Mouse (Mus musculus): ENCODE measurements around the gene Arl4c. TPM values are rescaled to one million over a fixed set of nuclear protein-coding genes. Genes with fewer than 3 reads are reported as not detected.

Arl4c gene
- polyA plus RNA-seq, 1 experiment from 2014 or later: 19.9 TPM

GRCm38 (mm10) chr1:88738931-88739330 is 36.9 kb upstream of the Arl4c start:
- H3K36me3 ChIP-seq (ENCODE audit: control insufficient read depth, insufficient read depth, low read length): no peaks in the 10 kb centered on the region
- 73% methylated on average over 3 of the region's 3 CpGs for WGBS
- no peaks in the 10 kb centered on the region for H3K9me3 ChIP-seq (ENCODE audit: control insufficient read depth, low read length)
- no peak overlapping the region for H3K9ac ChIP-seq (replicated peaks; ENCODE audit: low read depth, low read length)
- no peak for ATAC-seq (ENCODE audit: low read depth)
- H3K4me2 ChIP-seq (ENCODE audit: low read depth, low read length): no peak overlapping the region
- no peak overlapping the region for H3K4me3 ChIP-seq (ENCODE audit: low read depth, low read length)
- no peaks in the 10 kb centered on the region for H3K27me3 ChIP-seq (ENCODE audit: control insufficient read depth, insufficient read depth, low read length)
- H3K4me1 ChIP-seq (ENCODE audit: control insufficient read depth, insufficient read depth, low read length): no peaks in the 10 kb centered on the region
- no peak overlapping the region for H3K27ac ChIP-seq (ENCODE audit: low read depth, low read length)

GRCm38 (mm10) chr1:88729496-88729895 is 27.5 kb upstream of the Arl4c start:
- Histone ChIP-seq H3K4me3 (ENCODE audit: low read depth, low read length) (no peak overlapping the region), H3K4me2 (ENCODE audit: low read depth, low read length) (no peak overlapping the region), H3K4me1 (ENCODE audit: control insufficient read depth, insufficient read depth, low read length) (no peaks in the 10 kb centered on the region), H3K9me3 (ENCODE audit: control insufficient read depth, low read length) (no peaks in the 10 kb centered on the region), H3K36me3 (ENCODE audit: control insufficient read depth, insufficient read depth, low read length) (no peaks in the 10 kb centered on the region), H3K27ac (ENCODE audit: low read depth, low read length) (no peak overlapping the region), H3K9ac (replicated peaks; ENCODE audit: low read depth, low read length) (no peak overlapping the region), H3K27me3 (ENCODE audit: control insufficient read depth, insufficient read depth, low read length) (no peaks in the 10 kb centered on the region)
- WGBS: 86% methylated on average over 1 of the region's 1 CpGs
- ATAC-seq (ENCODE audit: low read depth): no peak

DNA sequence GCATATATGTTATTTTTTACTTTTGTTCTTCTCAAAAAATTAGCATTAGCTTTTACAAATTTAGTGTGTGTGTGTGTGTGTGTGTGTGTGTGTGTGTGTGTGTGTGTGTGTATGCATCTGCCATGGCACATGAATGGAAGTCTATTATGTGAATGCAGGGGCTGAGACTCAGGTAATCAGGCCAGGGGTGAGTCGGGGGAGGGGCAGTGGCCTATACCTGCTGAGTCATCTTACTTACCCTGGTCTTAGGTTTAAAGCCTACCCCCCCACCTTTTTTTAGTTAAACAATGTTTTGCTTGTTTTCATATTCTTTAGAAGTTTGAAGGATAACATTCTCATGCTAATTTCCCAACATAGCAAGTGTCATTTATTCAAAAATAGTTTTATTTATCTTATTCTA is 25.3 kb upstream of the Arl4c start:
- no peaks in the 10 kb centered on the region for H3K4me1 ChIP-seq (ENCODE audit: control insufficient read depth, insufficient read depth, low read length)
- WGBS: 100% methylated on average over 1 of the region's 1 CpGs
- no peak overlapping the region for H3K4me3 ChIP-seq (ENCODE audit: low read depth, low read length)
- no peak for ATAC-seq (ENCODE audit: low read depth)
- no peak overlapping the region for H3K4me2 ChIP-seq (ENCODE audit: low read depth, low read length)
- H3K36me3 ChIP-seq (ENCODE audit: control insufficient read depth, insufficient read depth, low read length): no peaks in the 10 kb centered on the region
- no peaks in the 10 kb centered on the region for H3K27me3 ChIP-seq (ENCODE audit: control insufficient read depth, insufficient read depth, low read length)
- no peaks in the 10 kb centered on the region for H3K9me3 ChIP-seq (ENCODE audit: control insufficient read depth, low read length)
- H3K27ac ChIP-seq (ENCODE audit: low read depth, low read length): no peak overlapping the region
- no peak overlapping the region for H3K9ac ChIP-seq (replicated peaks; ENCODE audit: low read depth, low read length)

DNA sequence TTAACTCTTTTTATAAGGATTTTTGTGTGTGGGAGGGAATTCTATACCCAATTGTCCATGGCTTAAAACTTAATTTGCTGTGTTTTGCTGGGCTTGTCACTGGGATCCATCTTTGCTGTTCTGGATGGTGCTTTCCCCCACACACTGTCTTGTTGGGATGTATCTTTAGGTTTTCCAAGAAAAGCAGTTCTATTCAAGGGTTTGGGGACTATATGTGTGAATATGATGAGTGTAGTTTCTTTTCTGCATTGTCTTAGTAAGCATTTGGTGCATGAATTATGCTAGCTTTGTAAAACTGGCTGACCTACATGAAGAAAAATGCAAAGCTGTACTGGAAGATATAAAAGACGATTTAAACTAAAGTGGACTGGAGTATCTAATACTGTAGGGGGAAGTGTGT is 23.7 kb upstream of the Arl4c start:
- Histone ChIP-seq H3K36me3 (ENCODE audit: control insufficient read depth, insufficient read depth, low read length) (no peaks in the 10 kb centered on the region), H3K4me3 (ENCODE audit: low read depth, low read length) (no peak overlapping the region), H3K9me3 (ENCODE audit: control insufficient read depth, low read length) (no peaks in the 10 kb centered on the region), H3K4me1 (ENCODE audit: control insufficient read depth, insufficient read depth, low read length) (no peaks in the 10 kb centered on the region), H3K27me3 (ENCODE audit: control insufficient read depth, insufficient read depth, low read length) (no peaks in the 10 kb centered on the region), H3K9ac (replicated peaks; ENCODE audit: low read depth, low read length) (no peak overlapping the region), H3K27ac (ENCODE audit: low read depth, low read length) (no peak overlapping the region), H3K4me2 (ENCODE audit: low read depth, low read length) (no peak overlapping the region)
- ATAC-seq (ENCODE audit: low read depth): no peak
- WGBS: 97% methylated on average over 1 of the region's 1 CpGs

DNA sequence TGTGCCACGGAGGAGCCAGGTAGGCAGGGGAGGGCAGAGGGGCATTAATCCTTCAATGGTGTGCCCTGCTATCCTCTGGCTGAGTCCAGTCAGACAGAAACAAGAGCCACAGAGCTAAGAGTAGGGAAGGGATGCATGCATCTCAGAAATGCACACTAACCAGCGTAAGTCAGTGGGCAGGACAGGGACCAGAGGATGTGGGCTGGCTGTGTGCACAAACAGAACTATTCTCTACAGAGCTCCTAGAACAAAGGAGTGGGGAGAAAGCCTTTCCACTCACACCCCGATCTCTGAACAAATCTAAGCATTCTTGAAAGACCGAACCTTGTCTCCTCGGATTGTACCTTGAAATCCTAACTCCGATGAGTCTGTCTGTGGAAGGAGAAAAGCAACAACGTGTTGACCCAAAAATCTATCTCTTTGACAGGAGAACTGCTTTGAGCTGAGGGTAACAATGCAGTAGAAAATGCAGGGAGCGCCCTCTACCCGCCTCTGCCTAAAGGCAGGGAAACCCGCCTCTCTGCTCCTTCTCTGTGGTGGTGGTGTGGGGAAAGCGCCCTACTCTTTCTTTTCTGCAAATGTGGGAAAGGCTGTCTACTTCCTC is 18.7 kb upstream of the Arl4c start:
- ATAC-seq (ENCODE audit: low read depth): no peak
- H3K27me3 ChIP-seq (ENCODE audit: control insufficient read depth, insufficient read depth, low read length): no peaks in the 10 kb centered on the region

GRCm38 (mm10) chr1:88718563-88718962 is 16.5 kb upstream of the Arl4c start:
- no peaks in the 10 kb centered on the region for H3K4me1 ChIP-seq (ENCODE audit: control insufficient read depth, insufficient read depth, low read length)
- no peak overlapping the region for H3K4me3 ChIP-seq (ENCODE audit: low read depth, low read length)
- H3K27ac ChIP-seq (ENCODE audit: low read depth, low read length): no peak overlapping the region
- H3K27me3 ChIP-seq (ENCODE audit: control insufficient read depth, insufficient read depth, low read length): no peaks in the 10 kb centered on the region
- 89% methylated on average over 3 of the region's 3 CpGs for WGBS
- no peak overlapping the region for H3K4me2 ChIP-seq (ENCODE audit: low read depth, low read length)
- H3K36me3 ChIP-seq (ENCODE audit: control insufficient read depth, insufficient read depth, low read length): no peaks in the 10 kb centered on the region
- H3K9me3 ChIP-seq (ENCODE audit: control insufficient read depth, low read length): no peaks in the 10 kb centered on the region
- H3K9ac ChIP-seq (replicated peaks; ENCODE audit: low read depth, low read length): no peak overlapping the region
- no peak for ATAC-seq (ENCODE audit: low read depth)

More for the DNA sequence above, 18.7 kb upstream of the Arl4c start:
- Histone ChIP-seq H3K36me3 (ENCODE audit: control insufficient read depth, insufficient read depth, low read length) (no peaks in the 10 kb centered on the region), H3K4me1 (ENCODE audit: control insufficient read depth, insufficient read depth, low read length) (no peaks in the 10 kb centered on the region), H3K27ac (ENCODE audit: low read depth, low read length) (no peak overlapping the region), H3K9ac (replicated peaks; ENCODE audit: low read depth, low read length) (no peak overlapping the region), H3K4me3 (ENCODE audit: low read depth, low read length) (no peak overlapping the region), H3K9me3 (ENCODE audit: control insufficient read depth, low read length) (no peaks in the 10 kb centered on the region), H3K4me2 (ENCODE audit: low read depth, low read length) (no peak overlapping the region)
- WGBS: 51% methylated on average over 11 of the region's 11 CpGs

GRCm38 (mm10) chr1:88717736-88718135 is 15.7 kb upstream of the Arl4c start:
- Histone ChIP-seq H3K4me1 (ENCODE audit: control insufficient read depth, insufficient read depth, low read length) (no peaks in the 10 kb centered on the region), H3K27me3 (ENCODE audit: control insufficient read depth, insufficient read depth, low read length) (no peaks in the 10 kb centered on the region), H3K27ac (ENCODE audit: low read depth, low read length) (no peak overlapping the region), H3K4me2 (ENCODE audit: low read depth, low read length) (no peak overlapping the region), H3K36me3 (ENCODE audit: control insufficient read depth, insufficient read depth, low read length) (no peaks in the 10 kb centered on the region), H3K9ac (replicated peaks; ENCODE audit: low read depth, low read length) (no peak overlapping the region), H3K9me3 (ENCODE audit: control insufficient read depth, low read length) (no peaks in the 10 kb centered on the region), H3K4me3 (ENCODE audit: low read depth, low read length) (no peak overlapping the region)
- ATAC-seq (ENCODE audit: low read depth): no peak
- WGBS: 87% methylated on average over 13 of the region's 13 CpGs

GRCm38 (mm10) chr1:88712011-88712410 is 10.0 kb upstream of the Arl4c start:
- WGBS: 89% methylated on average over 6 of the region's 6 CpGs
- Histone ChIP-seq H3K27ac (ENCODE audit: low read depth, low read length) (no peak overlapping the region), H3K9ac (replicated peaks; ENCODE audit: low read depth, low read length) (no peak overlapping the region), H3K9me3 (ENCODE audit: control insufficient read depth, low read length) (no peaks in the 10 kb centered on the region), H3K4me3 (ENCODE audit: low read depth, low read length) (no peak overlapping the region), H3K4me1 (ENCODE audit: control insufficient read depth, insufficient read depth, low read length) (peaks cover 4% of the 10 kb centered on the region; the same call in 1 of the 2 replicates), H3K27me3 (ENCODE audit: control insufficient read depth, insufficient read depth, low read length) (no peaks in the 10 kb centered on the region), H3K36me3 (ENCODE audit: control insufficient read depth, insufficient read depth, low read length) (no peaks in the 10 kb centered on the region), H3K4me2 (ENCODE audit: low read depth, low read length) (no peak overlapping the region)
- ATAC-seq (ENCODE audit: low read depth): no peak

DNA sequence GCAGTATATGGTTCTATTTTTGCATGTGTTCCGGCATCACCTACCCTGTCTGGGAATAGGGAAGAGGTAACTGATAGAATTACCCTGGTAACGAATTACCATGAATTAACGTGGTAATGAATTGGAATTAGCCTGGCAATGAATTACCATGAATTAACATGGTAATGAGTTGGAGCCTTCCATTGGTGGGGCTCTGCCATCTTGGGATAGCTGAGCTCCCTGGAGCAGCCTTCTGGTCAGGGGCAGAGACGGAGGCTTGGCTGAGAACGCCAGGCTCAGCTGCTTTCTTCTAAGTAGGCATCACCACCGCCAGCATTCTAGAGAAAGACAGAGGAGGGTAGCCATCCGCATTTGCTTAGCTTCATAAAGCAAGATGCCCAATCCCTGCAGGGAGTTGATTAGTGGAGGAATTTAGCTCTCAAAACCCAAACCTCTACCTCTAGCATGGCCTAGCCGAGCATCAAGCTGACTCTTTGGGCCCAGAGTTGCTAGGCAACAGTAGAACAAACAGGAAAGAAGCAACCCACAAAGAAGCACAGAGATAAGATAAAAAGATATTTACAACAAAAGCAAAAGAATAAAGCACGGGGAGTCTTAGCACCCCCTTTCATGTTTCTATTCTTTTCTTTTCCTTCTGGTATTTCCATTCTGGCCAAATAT is 6.8 kb upstream of the Arl4c start:
- no peaks in the 10 kb centered on the region for H3K9me3 ChIP-seq (ENCODE audit: control insufficient read depth, low read length)
- H3K36me3 ChIP-seq (ENCODE audit: control insufficient read depth, insufficient read depth, low read length): no peaks in the 10 kb centered on the region
- H3K4me3 ChIP-seq (ENCODE audit: low read depth, low read length): no peak overlapping the region
- peaks cover 9% of the 10 kb centered on the region; the same call in 1 of the 2 replicates for H3K4me1 ChIP-seq (ENCODE audit: control insufficient read depth, insufficient read depth, low read length)
- WGBS: 42% methylated on average over 9 of the region's 9 CpGs
- no peak overlapping the region for H3K9ac ChIP-seq (replicated peaks; ENCODE audit: low read depth, low read length)
- H3K27me3 ChIP-seq (ENCODE audit: control insufficient read depth, insufficient read depth, low read length): no peaks in the 10 kb centered on the region
- no peak overlapping the region for H3K27ac ChIP-seq (ENCODE audit: low read depth, low read length)
- ATAC-seq (ENCODE audit: low read depth): no peak
- H3K4me2 ChIP-seq (ENCODE audit: low read depth, low read length): no peak overlapping the region
